Mouse (Mus musculus): ENCODE measurements around the gene Galnt6. TPM values are rescaled to one million over a fixed set of nuclear protein-coding genes. Genes with fewer than 3 reads are reported as not detected.

Gene Galnt6
- polyA plus RNA-seq, 1 experiment: 0.22 TPM

- no peak for TF ChIP-seq POLR2A (IDR thresholded peaks at IDR 0.05; ENCODE audit: borderline replicate concordance, extremely low read depth, insufficient read depth, insufficient read length, poor library complexity, severe bottlenecking)
- no peak for TF ChIP-seq CTCF (IDR thresholded peaks at IDR 0.05; ENCODE audit: borderline replicate concordance, extremely low read depth, insufficient read depth, insufficient read length)
- peak; percentile 24 for DNase-seq (ENCODE audit: low read depth)
Measured at GRCm38 (mm10) chr15:100735095-100735952, 6.1 kb upstream of the Galnt6 start.

GRCm38 (mm10) chr15:100732580-100732979 is 3.4 kb upstream of the Galnt6 start:
- DNase-seq (ENCODE audit: low read depth): peak; percentile 47
- no peak for TF ChIP-seq POLR2A (IDR thresholded peaks at IDR 0.05; ENCODE audit: borderline replicate concordance, extremely low read depth, insufficient read depth, insufficient read length, poor library complexity, severe bottlenecking)
- TF ChIP-seq CTCF (IDR thresholded peaks at IDR 0.05; ENCODE audit: borderline replicate concordance, extremely low read depth, insufficient read depth, insufficient read length): no peak

- no peak for DNase-seq (ENCODE audit: low read depth)
- TF ChIP-seq CTCF (IDR thresholded peaks at IDR 0.05; ENCODE audit: borderline replicate concordance, extremely low read depth, insufficient read depth, insufficient read length) (no peak), POLR2A (IDR thresholded peaks at IDR 0.05; ENCODE audit: borderline replicate concordance, extremely low read depth, insufficient read depth, insufficient read length, poor library complexity, severe bottlenecking) (no peak)
Measured at GRCm38 (mm10) chr15:100731081-100731480, 1.9 kb upstream of the Galnt6 start.

GRCm38 (mm10) chr15:100728586-100728985 is 590 bp downstream of the Galnt6 start:
- no peak for DNase-seq (ENCODE audit: low read depth)
- no peak for TF ChIP-seq CTCF (IDR thresholded peaks at IDR 0.05; ENCODE audit: borderline replicate concordance, extremely low read depth, insufficient read depth, insufficient read length)
- no peak for TF ChIP-seq POLR2A (IDR thresholded peaks at IDR 0.05; ENCODE audit: borderline replicate concordance, extremely low read depth, insufficient read depth, insufficient read length, poor library complexity, severe bottlenecking)

- no peak for DNase-seq (ENCODE audit: low read depth)
- TF ChIP-seq POLR2A (IDR thresholded peaks at IDR 0.05; ENCODE audit: borderline replicate concordance, extremely low read depth, insufficient read depth, insufficient read length, poor library complexity, severe bottlenecking): no peak
- no peak for TF ChIP-seq CTCF (IDR thresholded peaks at IDR 0.05; ENCODE audit: borderline replicate concordance, extremely low read depth, insufficient read depth, insufficient read length)
Measured at GRCm38 (mm10) chr15:100727834-100728233, 1.3 kb downstream of the Galnt6 start.

GRCm38 (mm10) chr15:100726721-100727120 is 2.5 kb downstream of the Galnt6 start:
- TF ChIP-seq CTCF (IDR thresholded peaks at IDR 0.05; ENCODE audit: borderline replicate concordance, extremely low read depth, insufficient read depth, insufficient read length) (no peak), POLR2A (IDR thresholded peaks at IDR 0.05; ENCODE audit: borderline replicate concordance, extremely low read depth, insufficient read depth, insufficient read length, poor library complexity, severe bottlenecking) (no peak)
- DNase-seq (ENCODE audit: low read depth): no peak

- no peak for TF ChIP-seq CTCF (IDR thresholded peaks at IDR 0.05; ENCODE audit: borderline replicate concordance, extremely low read depth, insufficient read depth, insufficient read length)
- no peak for TF ChIP-seq POLR2A (IDR thresholded peaks at IDR 0.05; ENCODE audit: borderline replicate concordance, extremely low read depth, insufficient read depth, insufficient read length, poor library complexity, severe bottlenecking)
- DNase-seq (ENCODE audit: low read depth): no peak
Measured at GRCm38 (mm10) chr15:100723505-100723904, 5.7 kb downstream of the Galnt6 start.

GRCm38 (mm10) chr15:100722564-100722963 is 6.6 kb downstream of the Galnt6 start:
- no peak for DNase-seq (ENCODE audit: low read depth)
- TF ChIP-seq CTCF (IDR thresholded peaks at IDR 0.05; ENCODE audit: borderline replicate concordance, extremely low read depth, insufficient read depth, insufficient read length) (no peak), POLR2A (IDR thresholded peaks at IDR 0.05; ENCODE audit: borderline replicate concordance, extremely low read depth, insufficient read depth, insufficient read length, poor library complexity, severe bottlenecking) (no peak)

- no peak for DNase-seq (ENCODE audit: low read depth)
- no peak for TF ChIP-seq POLR2A (IDR thresholded peaks at IDR 0.05; ENCODE audit: borderline replicate concordance, extremely low read depth, insufficient read depth, insufficient read length, poor library complexity, severe bottlenecking)
Measured at GRCm38 (mm10) chr15:100722026-100722425, 7.2 kb downstream of the Galnt6 start.

- TF ChIP-seq POLR2A (IDR thresholded peaks at IDR 0.05; ENCODE audit: borderline replicate concordance, extremely low read depth, insufficient read depth, insufficient read length, poor library complexity, severe bottlenecking): no peak
- TF ChIP-seq CTCF (IDR thresholded peaks at IDR 0.05; ENCODE audit: borderline replicate concordance, extremely low read depth, insufficient read depth, insufficient read length): no peak
- no peak for DNase-seq (ENCODE audit: low read depth)
Measured at GRCm38 (mm10) chr15:100721445-100721844, 7.7 kb downstream of the Galnt6 start.

GRCm38 (mm10) chr15:100720066-100720465 is 9.1 kb downstream of the Galnt6 start:
- TF ChIP-seq POLR2A (IDR thresholded peaks at IDR 0.05; ENCODE audit: borderline replicate concordance, extremely low read depth, insufficient read depth, insufficient read length, poor library complexity, severe bottlenecking): no peak
- no peak for TF ChIP-seq CTCF (IDR thresholded peaks at IDR 0.05; ENCODE audit: borderline replicate concordance, extremely low read depth, insufficient read depth, insufficient read length)
- DNase-seq (ENCODE audit: low read depth): no peak

- no peak for TF ChIP-seq POLR2A (IDR thresholded peaks at IDR 0.05; ENCODE audit: borderline replicate concordance, extremely low read depth, insufficient read depth, insufficient read length, poor library complexity, severe bottlenecking)
- TF ChIP-seq CTCF (IDR thresholded peaks at IDR 0.05; ENCODE audit: borderline replicate concordance, extremely low read depth, insufficient read depth, insufficient read length): no peak
- DNase-seq (ENCODE audit: low read depth): no peak
Measured at GRCm38 (mm10) chr15:100719217-100719616, 10.0 kb downstream of the Galnt6 start.
